Mouse (Mus musculus): ENCODE measurements around the gene Lhb.
A peak's percentile ranks its signal among the peaks of the same experiment; 100 is the strongest.

Lhb gene

GRCm38 (mm10) chr7:45413864-45414739 is 6.5 kb upstream of the Lhb start:
- peak in 1 of 2 experiments; percentile 55 for DNase-seq

- no peak for DNase-seq
Measured at GRCm38 (mm10) chr7:45414740-45415224, 5.8 kb upstream of the Lhb start.

- DNase-seq: no peak
Measured at GRCm38 (mm10) chr7:45415636-45416035, 5.0 kb upstream of the Lhb start.

DNA sequence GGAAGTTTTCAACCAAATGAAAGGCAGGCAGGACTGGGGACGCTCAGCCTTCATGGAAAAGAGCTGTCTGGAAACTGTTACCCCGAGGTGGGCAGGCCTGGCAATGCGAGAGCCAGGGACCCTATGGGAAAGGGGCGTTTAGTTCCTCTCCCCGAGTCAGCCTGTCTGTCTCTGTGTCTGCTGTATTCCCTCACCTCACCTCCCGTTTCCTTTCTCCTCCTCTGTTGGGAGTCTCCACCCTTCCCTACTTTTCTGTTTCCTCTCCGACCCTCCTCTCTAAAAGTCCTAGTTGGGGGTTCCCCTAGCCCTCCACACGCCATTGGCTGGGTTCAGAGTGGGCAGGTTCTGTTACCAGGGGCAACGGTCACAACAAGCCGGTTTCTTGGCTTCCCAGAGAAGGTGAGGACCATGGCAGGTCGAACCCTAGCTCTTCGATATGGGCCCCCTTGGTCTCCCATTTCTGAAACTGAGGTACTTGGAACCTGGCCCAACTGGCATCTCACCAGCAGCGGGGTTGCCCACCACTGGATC is 2.6 kb upstream of the Lhb start:
- DNase-seq: no peak

GRCm38 (mm10) chr7:45419859-45420614 is 583 bp upstream of the Lhb start:
- DNase-seq: no peak

GRCm38 (mm10) chr7:45421194-45421593 is 574 bp downstream of the Lhb start:
- DNase-seq: no peak

DNA sequence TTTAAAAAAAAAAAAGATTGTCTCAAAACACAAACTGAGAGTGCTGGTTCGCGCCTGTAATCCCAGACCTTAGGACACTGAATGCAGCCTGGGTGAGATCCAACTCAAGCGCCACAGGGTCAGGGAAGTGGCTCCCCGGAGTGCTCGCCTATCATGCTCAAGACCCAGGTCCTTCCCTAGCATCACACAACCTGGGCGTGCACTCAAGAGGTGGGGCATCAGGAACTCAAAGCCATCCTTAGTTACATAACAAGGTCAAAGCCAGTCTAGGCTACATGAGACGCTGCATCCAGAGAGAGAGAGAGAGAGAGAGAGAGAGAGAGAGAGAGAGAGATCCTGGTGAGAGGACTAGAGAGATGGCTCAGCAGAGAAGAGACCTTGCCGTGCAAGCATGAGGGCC is 5.9 kb downstream of the Lhb start:
- DNase-seq: no peak

DNA sequence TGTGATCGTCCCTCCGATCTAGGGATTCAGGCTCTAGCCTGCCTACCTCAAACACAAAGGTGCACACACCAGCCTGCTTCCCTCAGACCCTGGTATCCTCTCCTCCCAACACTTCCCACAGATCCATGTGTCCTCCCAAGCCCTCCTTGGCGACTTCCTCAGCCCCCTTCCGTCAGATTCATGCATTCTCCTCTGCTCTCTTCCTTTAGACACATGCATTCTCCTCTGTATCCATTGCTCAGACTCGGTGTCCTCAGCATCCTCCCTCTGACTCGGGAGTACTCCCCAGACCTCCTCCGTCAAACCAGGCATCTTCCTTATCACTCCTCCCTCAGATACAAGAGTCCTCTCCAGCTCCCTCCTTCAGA is 13.2 kb downstream of the Lhb start:
- no peak for DNase-seq

DNA sequence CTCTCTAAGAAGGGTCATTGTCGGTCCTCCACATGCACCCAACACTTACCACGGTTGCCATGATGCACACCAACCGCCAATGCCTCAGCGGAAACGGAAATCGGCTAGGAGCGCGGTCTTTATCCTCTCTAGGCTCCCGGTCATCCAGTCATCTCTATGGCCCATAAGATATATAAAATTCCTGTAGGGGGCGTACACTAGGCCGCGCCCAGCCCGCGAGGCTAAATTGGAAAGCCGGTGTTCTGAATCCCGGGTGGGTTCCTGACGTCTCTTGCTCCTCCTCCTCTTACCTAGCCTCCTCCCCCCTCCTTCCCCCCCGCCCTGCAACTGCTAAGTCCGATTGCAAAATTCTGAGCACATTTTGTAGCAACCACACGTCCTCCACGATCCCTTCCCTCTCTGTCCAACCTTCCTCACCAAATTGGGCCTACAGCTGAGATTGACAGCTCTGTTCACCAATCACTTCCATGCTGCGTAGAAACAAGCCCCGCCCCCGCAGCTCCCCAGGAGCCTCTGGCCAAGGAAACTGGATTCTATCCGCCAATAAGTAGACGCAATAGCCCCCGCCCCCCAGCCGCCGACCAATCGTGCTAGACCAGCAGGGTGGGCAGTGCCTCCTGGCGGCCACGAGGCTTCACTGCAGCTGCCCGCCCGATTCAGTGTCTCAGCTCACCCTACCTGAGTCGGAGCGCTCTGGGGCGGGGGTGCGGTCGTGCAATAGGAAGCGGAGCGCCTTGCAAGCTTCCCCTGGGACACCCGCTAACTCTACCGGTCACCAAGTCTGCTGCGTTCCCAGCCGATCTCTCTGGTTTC is 13.8 kb downstream of the Lhb start, which contains the start of gene Gys1:
Gene Gys1, plus strand, starts transcription at position 642 of the 813 bp plus-strand sequence.
- DNase-seq: peak; percentile 100

DNA sequence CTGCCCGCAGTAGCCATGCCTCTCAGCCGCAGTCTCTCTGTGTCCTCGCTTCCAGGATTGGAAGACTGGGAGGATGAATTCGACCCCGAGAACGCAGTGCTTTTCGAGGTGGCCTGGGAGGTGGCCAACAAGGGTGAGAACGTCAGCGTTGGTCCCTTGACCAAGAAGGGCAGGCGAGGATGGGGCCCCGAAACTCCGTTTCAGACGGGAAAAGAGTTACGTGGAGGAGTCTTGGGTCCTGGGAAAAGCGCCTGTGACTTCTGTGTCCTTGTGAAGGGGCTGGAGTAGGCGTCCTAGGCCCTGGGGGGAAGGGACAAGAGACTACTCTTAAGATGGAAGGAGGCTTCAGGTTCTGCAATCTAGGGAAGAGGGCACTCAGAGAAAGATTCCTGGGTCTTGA is 14.4 kb downstream of the Lhb start:
- peak in 1 of 2 experiments; percentile 39 for DNase-seq

DNA sequence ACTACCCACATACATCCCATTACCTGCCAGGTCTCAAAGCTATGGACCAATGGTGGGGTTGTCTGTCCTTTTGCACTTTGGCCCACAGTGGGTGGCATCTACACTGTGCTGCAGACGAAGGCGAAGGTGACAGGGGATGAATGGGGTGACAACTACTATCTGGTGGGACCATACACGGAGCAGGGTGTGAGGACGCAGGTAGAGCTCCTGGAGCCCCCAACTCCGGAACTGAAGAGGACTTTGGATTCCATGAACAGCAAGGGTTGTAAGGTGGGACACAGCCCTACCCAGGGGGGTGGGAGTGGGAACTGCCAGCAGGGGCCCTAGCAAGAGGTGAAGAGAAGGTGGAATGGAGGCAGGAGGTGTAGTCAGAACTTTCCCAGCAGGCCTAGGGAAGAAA is 15.8 kb downstream of the Lhb start:
- no peak for DNase-seq

DNA sequence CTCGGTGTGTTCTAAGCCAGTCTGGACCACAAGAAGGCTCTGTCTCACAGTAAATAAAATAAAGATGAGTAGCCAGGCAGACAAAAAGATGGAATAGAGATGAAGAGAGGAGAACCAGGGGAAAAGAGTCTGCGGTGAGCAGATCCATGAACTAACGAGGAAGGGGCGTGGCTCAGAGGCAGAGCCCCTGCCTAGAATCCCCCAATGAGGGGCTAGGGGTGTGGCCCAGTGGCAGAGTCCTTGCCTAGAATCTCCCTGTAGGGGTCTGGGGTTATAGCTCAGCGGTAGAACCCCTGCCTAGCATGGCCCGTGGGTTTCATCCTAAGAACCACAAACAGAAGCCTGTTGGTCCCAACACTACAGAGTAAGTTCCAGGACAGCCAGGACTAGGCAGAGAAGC is 16.4 kb downstream of the Lhb start:
- DNase-seq: no peak

- peak; percentile 48 to 78 for DNase-seq
Measured at GRCm38 (mm10) chr7:45437521-45438276, 17.1 kb downstream of the Lhb start, which contains the start of gene Ruvbl2. Gene Ruvbl2 (minus strand): TSS chr7:45438096.

GRCm38 (mm10) chr7:45443526-45444420 is 23.2 kb downstream of the Lhb start:
- DNase-seq: no peak

DNA sequence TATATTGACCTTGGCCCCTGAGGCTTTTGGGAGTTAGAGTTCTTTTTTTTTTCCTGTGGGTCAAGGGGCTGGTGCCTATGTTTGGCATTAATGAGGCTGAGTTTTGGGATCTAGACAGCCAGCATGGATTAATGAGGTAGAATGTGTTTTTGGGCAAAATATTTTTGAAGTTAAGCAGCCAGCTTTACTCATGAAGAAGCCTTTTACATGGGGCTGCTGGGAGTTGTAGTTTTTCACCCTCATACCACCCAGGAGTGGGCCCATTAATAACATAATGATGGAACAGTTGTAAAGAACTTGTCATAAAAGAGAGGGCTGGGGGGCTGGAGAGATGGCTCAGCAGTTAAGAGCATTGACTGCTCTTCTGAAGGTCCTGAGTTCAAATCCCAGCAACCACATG is 26.0 kb downstream of the Lhb start:
- no peak for DNase-seq

GRCm38 (mm10) chr7:45447325-45447990 is 26.8 kb downstream of the Lhb start:
- peak; percentile 47 to 57 for DNase-seq

DNA sequence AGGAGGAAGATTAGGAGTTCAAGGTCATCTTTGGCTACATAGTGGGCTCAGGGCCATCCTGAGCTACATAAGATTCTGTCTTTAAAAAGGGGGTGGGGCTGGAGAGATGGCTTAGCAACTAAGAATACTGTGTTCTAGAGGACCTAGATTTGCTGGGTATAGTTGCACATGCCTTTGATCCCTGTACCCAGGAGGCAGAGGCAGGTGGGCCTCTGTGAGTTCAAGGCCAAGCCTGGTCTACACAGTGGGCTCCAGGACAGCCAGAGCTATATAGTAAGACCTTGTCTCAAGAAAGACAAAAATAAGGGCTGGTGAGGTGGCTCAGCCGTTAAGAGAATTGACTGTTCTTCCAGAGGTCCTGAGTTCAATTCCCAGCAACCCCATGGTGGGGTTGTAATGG is 29.4 kb downstream of the Lhb start:
- DNase-seq: no peak

GRCm38 (mm10) chr7:45451344-45451982 is 30.8 kb downstream of the Lhb start:
- peak; percentile 84 to 90 for DNase-seq

GRCm38 (mm10) chr7:45454971-45455370 is 34.4 kb downstream of the Lhb start:
- no peak for DNase-seq
